ENCODE assay signal across 12 mouse cellular contexts in the genomic region with DNA sequence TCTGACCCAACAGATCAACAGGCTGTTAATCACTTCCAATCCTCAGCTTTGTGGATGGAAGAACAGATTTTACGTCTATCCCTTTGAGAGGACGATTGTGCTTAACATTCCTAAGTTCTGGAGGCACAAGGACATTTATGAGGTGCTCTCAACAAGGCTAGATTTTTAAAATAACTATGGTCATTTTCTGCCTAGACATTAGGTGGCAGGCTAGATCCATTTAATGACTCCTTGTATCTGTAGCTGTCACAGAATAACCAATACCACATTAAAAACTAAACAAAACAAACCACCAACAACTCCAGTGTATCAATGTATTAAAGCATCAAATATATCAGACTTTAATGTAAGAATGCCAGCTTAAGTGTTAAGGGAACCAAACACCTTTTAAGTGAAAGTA. TPM values are rescaled to one million over a fixed set of nuclear protein-coding genes. Genes with fewer than 3 reads are reported as not detected.
DNase-seq lines count a peak whose midpoint lies in the region; ATAC-seq lines count a peak whose summit lies in the region.
"Had no signal": no experiment of that assay in that cellular context is flagged by ENCODE, and none has a peak within 500 bp of the region (broad histone marks: within the 10 kb centered on the region; RNA-seq: fewer than 3 reads in every experiment).

No protein-coding gene starts in this region.

- ATAC-seq in common myeloid progenitor, adult 5-6 weeks (replicated peaks; ENCODE audit: low read depth, poor library complexity, severe bottlenecking) = peak; percentile 85

- DNase-seq in kidney, adult 9 months = peak; percentile 34
- DNase-seq in kidney, postnatal 10 days = no peak
- DNase-seq in 3T3-L1 (ENCODE audit: low read depth, low spot score) = peak; percentile 71
- DNase-seq in CD4-positive, CD25-positive, alpha-beta regulatory T cell, adult 2 months (ENCODE audit: low read depth, low spot score) = peak; percentile 33
- DNase-seq in spleen, postnatal 4 days (ENCODE audit: low spot score in 2 of 2) = no peak
- DNase-seq in left cerebral cortex, adult 11 months (ENCODE audit: low spot score) = no peak
- DNase-seq: adrenal gland, adult 8-10 months; embryo, embryonic 11 days; kidney, postnatal 25 days; liver, embryonic 13.5 days had no signal

RNA-seq across cellular contexts. Expression of gene Klre1, which starts 2.4 kb away (rescaled TPM):
- 2.0 TPM in 1 of 2 replicates, not detected in the other for total RNA-seq in common myeloid progenitor, adult 5-6 weeks (2017)

RNA-seq across cellular contexts. Expression of gene Klrd1, which starts 16.3 kb away (rescaled TPM):
- total RNA-seq in common myeloid progenitor, adult 5-6 weeks (2017) = 2.8 and 7.4 TPM in 2 replicates
- total RNA-seq: G1E had no signal

RNA-seq across cellular contexts. Expression of gene Gabarapl1, which starts 42.4 kb away (rescaled TPM):
- 90.8 and 91.1 TPM in 2 replicates for total RNA-seq in common myeloid progenitor, adult 5-6 weeks (2017)

RNA-seq across cellular contexts. Expression of gene Klrk1, which starts 48.3 kb away (rescaled TPM):
- total RNA-seq in common myeloid progenitor, adult 5-6 weeks (2017) = 2.5 and 2.6 TPM in 2 replicates

Comparison
In these comparisons a context has a peak if more than half of its experiments do, and no peak if none do; other contexts are left out.
1. DNase-seq: peak in kidney, adult 9 months (single experiment), 3T3-L1 (single experiment) and CD4-positive, CD25-positive, alpha-beta regulatory T cell, adult 2 months (single experiment); none in kidney, postnatal 10 days (single experiment), spleen, postnatal 4 days (0 of 2) and left cerebral cortex, adult 11 months (single experiment).